Mouse (Mus musculus): ENCODE data around the gene Mars.

GRCm38 (mm10) chr10:127350594-127351284 lies 39.2 kb upstream of the Mars start:
- TF ChIP-seq CTCF (IDR thresholded peaks at IDR 0.05; ENCODE audit: insufficient read depth, low read depth, low read length) = peak; percentile 61; the same call in 1 of the 2 replicates
- TF ChIP-seq POLR2A (IDR thresholded peaks at IDR 0.05; ENCODE audit: insufficient read depth, low read depth, low read length) = no peak

Measured in olfactory bulb, adult 2 months (tissue).